Mouse (Mus musculus): ENCODE data around the gene Tap2.

- TF ChIP-seq CTCF (conservative IDR thresholded peaks at IDR 0.05; ENCODE audit: low read length): no peak
- no peak for TF ChIP-seq NANOG (IDR thresholded peaks at IDR 0.05; ENCODE audit: borderline replicate concordance, low read length)
Observed at GRCm38 (mm10) chr17:34187261-34187916, 15.9 kb upstream of the Tap2 start, which contains the start of the genes Tap1 and Psmb9.

All from E14TG2a.4 (cell line).